Mouse (Mus musculus): ENCODE data around the gene Hspa5. TPM values are rescaled to one million over a fixed set of nuclear protein-coding genes. Genes with fewer than 3 reads are reported as not detected.

Gene Hspa5
- polyA plus RNA-seq (2012; fragmentation: generic; extraction: Trizol): 451 TPM

GRCm38 (mm10) chr2:34771368-34772226 is at the start of gene Hspa5:
Gene Hspa5, plus strand, starts transcription at chr2:34771970.
- Histone ChIP-seq H3K4me2 (ENCODE audit: low read depth) (peak within 1 kb of the TSS; percentile 91), H3K27me3 (ENCODE audit: control insufficient read depth, insufficient read depth, insufficient read length) (no peaks in the 10 kb centered on the region), H3ac (ENCODE audit: control insufficient read depth, insufficient read length) (peak within 1 kb of the TSS; percentile 84), H3K79me2 (ENCODE audit: control insufficient read depth, insufficient read depth) (peaks cover 55% of the 10 kb centered on the region), H3K4me3 (peak within 1 kb of the TSS; percentile 99), H3K36me3 (ENCODE audit: control insufficient read depth, insufficient read depth) (peaks cover 41% of the 10 kb centered on the region)
- TF ChIP-seq TCF12 (IDR thresholded peaks at IDR 0.05; ENCODE audit: insufficient read depth, poor library complexity, severe bottlenecking): no peak
- no peak for TF ChIP-seq MYOG (IDR thresholded peaks at IDR 0.05; ENCODE audit: control insufficient read depth in 1 of 3, insufficient read depth in 1 of 3, insufficient read length in 2 of 3, low read depth in 2 of 3)
- TF ChIP-seq USF1 (IDR thresholded peaks at IDR 0.05; ENCODE audit: low read depth): no peak
- TF ChIP-seq SRF (IDR thresholded peaks at IDR 0.05; ENCODE audit: control insufficient read depth, insufficient read length, low read depth): peak; percentile 44
- TF ChIP-seq E2F4 (IDR thresholded peaks at IDR 0.05; ENCODE audit: insufficient read depth): peak; percentile 59
- peak; percentile 99 for TF ChIP-seq POLR2A (IDR thresholded peaks at IDR 0.05; ENCODE audit: insufficient read length, low read depth)
- peak in 1 of 3 experiments; percentile 26 for TF ChIP-seq MYOD1 (IDR thresholded peaks at IDR 0.05; ENCODE audit: control insufficient read depth in 1 of 3, insufficient read length in 2 of 3, low read depth in 2 of 3)
- no peak for TF ChIP-seq CEBPB (IDR thresholded peaks at IDR 0.05; ENCODE audit: insufficient read depth, poor library complexity, severe bottlenecking)
- TF ChIP-seq REST (IDR thresholded peaks at IDR 0.05; ENCODE audit: insufficient read depth, insufficient read length): peak; percentile 67
- peak; percentile 100 for TF ChIP-seq POLR2AphosphoS2 (IDR thresholded peaks at IDR 0.05; ENCODE audit: insufficient read length, low read depth)
- TF ChIP-seq MAX (IDR thresholded peaks at IDR 0.05; ENCODE audit: low read depth): no peak
- TF ChIP-seq TCF3 (IDR thresholded peaks at IDR 0.05; ENCODE audit: insufficient read length, low read depth): no peak

GRCm38 (mm10) chr2:34725269-34725668 is 46.5 kb upstream of the Hspa5 start:
- peaks cover 67% of the 10 kb centered on the region for H3K36me3 ChIP-seq (ENCODE audit: control insufficient read depth, insufficient read depth)
- H3K4me2 ChIP-seq (ENCODE audit: low read depth): no peak overlapping the region
- H3ac ChIP-seq (ENCODE audit: control insufficient read depth, insufficient read length): no peak overlapping the region
- peaks cover 3% of the 10 kb centered on the region for H3K79me2 ChIP-seq (ENCODE audit: control insufficient read depth, insufficient read depth)
- no peaks in the 10 kb centered on the region for H3K27me3 ChIP-seq (ENCODE audit: control insufficient read depth, insufficient read depth, insufficient read length)
- no peak for TF ChIP-seq POLR2AphosphoS2 (IDR thresholded peaks at IDR 0.05; ENCODE audit: insufficient read length, low read depth)
- TF ChIP-seq TCF3 (IDR thresholded peaks at IDR 0.05; ENCODE audit: insufficient read length, low read depth): no peak
- TF ChIP-seq MYOG (IDR thresholded peaks at IDR 0.05; ENCODE audit: control insufficient read depth in 1 of 3, insufficient read depth in 1 of 3, insufficient read length in 2 of 3, low read depth in 2 of 3): no peak
- TF ChIP-seq POLR2A (IDR thresholded peaks at IDR 0.05; ENCODE audit: insufficient read length, low read depth): no peak
- no peak for TF ChIP-seq USF1 (IDR thresholded peaks at IDR 0.05; ENCODE audit: low read depth)
- no peak for TF ChIP-seq CEBPB (IDR thresholded peaks at IDR 0.05; ENCODE audit: insufficient read depth, poor library complexity, severe bottlenecking)
- no peak for TF ChIP-seq E2F4 (IDR thresholded peaks at IDR 0.05; ENCODE audit: insufficient read depth)
- no peak for TF ChIP-seq MYOD1 (IDR thresholded peaks at IDR 0.05; ENCODE audit: control insufficient read depth in 1 of 3, insufficient read length in 2 of 3, low read depth in 2 of 3)
- TF ChIP-seq TCF12 (IDR thresholded peaks at IDR 0.05; ENCODE audit: insufficient read depth, poor library complexity, severe bottlenecking): no peak
- TF ChIP-seq MAX (IDR thresholded peaks at IDR 0.05; ENCODE audit: low read depth): no peak
- no peak for TF ChIP-seq REST (IDR thresholded peaks at IDR 0.05; ENCODE audit: insufficient read depth, insufficient read length)
- no peak for TF ChIP-seq SRF (IDR thresholded peaks at IDR 0.05; ENCODE audit: control insufficient read depth, insufficient read length, low read depth)
- H3K4me3 ChIP-seq: no peak overlapping the region

- Histone ChIP-seq H3K4me3 (no peak overlapping the region), H3K27me3 (ENCODE audit: control insufficient read depth, insufficient read depth, insufficient read length) (no peaks in the 10 kb centered on the region), H3K4me2 (ENCODE audit: low read depth) (no peak overlapping the region), H3K79me2 (ENCODE audit: control insufficient read depth, insufficient read depth) (peaks cover 16% of the 10 kb centered on the region), H3K36me3 (ENCODE audit: control insufficient read depth, insufficient read depth) (peaks cover 56% of the 10 kb centered on the region), H3ac (ENCODE audit: control insufficient read depth, insufficient read length) (no peak overlapping the region)
- TF ChIP-seq SRF (IDR thresholded peaks at IDR 0.05; ENCODE audit: control insufficient read depth, insufficient read length, low read depth): no peak
- TF ChIP-seq POLR2A (IDR thresholded peaks at IDR 0.05; ENCODE audit: insufficient read length, low read depth): no peak
- TF ChIP-seq E2F4 (IDR thresholded peaks at IDR 0.05; ENCODE audit: insufficient read depth): no peak
- no peak for TF ChIP-seq MYOG (IDR thresholded peaks at IDR 0.05; ENCODE audit: control insufficient read depth in 1 of 3, insufficient read depth in 1 of 3, insufficient read length in 2 of 3, low read depth in 2 of 3)
- TF ChIP-seq MAX (IDR thresholded peaks at IDR 0.05; ENCODE audit: low read depth): no peak
- no peak for TF ChIP-seq TCF12 (IDR thresholded peaks at IDR 0.05; ENCODE audit: insufficient read depth, poor library complexity, severe bottlenecking)
These were observed 44.6 kb upstream of the Hspa5 start for GRCm38 (mm10) chr2:34727045-34727728.

DNA sequence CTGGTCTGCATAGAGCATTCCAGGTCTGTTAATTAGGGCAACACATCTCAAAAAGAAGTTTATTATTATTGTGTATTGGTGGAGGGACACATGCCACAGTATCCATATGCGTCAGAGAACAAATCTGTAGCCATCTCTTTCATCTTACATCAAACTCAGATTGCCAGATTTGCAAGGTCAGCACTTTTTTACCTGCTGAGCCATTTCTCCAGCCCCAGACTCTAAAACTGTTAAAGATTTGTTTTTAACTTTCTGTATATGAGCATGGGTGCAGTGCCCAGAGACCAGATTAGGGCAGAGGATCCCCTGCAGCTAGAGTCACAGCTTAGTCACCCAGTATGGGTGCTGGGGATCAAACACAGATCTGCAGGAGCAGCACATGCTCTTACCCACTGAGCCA is 35.1 kb upstream of the Hspa5 start:
- Histone ChIP-seq H3K27me3 (ENCODE audit: control insufficient read depth, insufficient read depth, insufficient read length) (no peaks in the 10 kb centered on the region), H3ac (ENCODE audit: control insufficient read depth, insufficient read length) (no peak overlapping the region), H3K79me2 (ENCODE audit: control insufficient read depth, insufficient read depth) (peaks cover 99% of the 10 kb centered on the region), H3K36me3 (ENCODE audit: control insufficient read depth, insufficient read depth) (no peaks in the 10 kb centered on the region), H3K4me2 (ENCODE audit: low read depth) (no peak overlapping the region), H3K4me3 (no peak overlapping the region)
- TF ChIP-seq MYOG (IDR thresholded peaks at IDR 0.05; ENCODE audit: control insufficient read depth in 1 of 3, insufficient read depth in 1 of 3, insufficient read length in 2 of 3, low read depth in 2 of 3): no peak
- TF ChIP-seq TCF12 (IDR thresholded peaks at IDR 0.05; ENCODE audit: insufficient read depth, poor library complexity, severe bottlenecking): no peak
- TF ChIP-seq MAX (IDR thresholded peaks at IDR 0.05; ENCODE audit: low read depth): no peak
- TF ChIP-seq E2F4 (IDR thresholded peaks at IDR 0.05; ENCODE audit: insufficient read depth): no peak
- no peak for TF ChIP-seq SRF (IDR thresholded peaks at IDR 0.05; ENCODE audit: control insufficient read depth, insufficient read length, low read depth)
- no peak for TF ChIP-seq POLR2AphosphoS2 (IDR thresholded peaks at IDR 0.05; ENCODE audit: insufficient read length, low read depth)
- no peak for TF ChIP-seq REST (IDR thresholded peaks at IDR 0.05; ENCODE audit: insufficient read depth, insufficient read length)
- TF ChIP-seq USF1 (IDR thresholded peaks at IDR 0.05; ENCODE audit: low read depth): no peak
- TF ChIP-seq TCF3 (IDR thresholded peaks at IDR 0.05; ENCODE audit: insufficient read length, low read depth): no peak
